Mouse (Mus musculus) limb, embryonic 12.5 days (tissue): ENCODE measurements around the gene Zfp61. TPM values are rescaled to one million over a fixed set of nuclear protein-coding genes. Genes with fewer than 3 reads are reported as not detected.

ENCODE experiments used
- ATAC-seq: fragments of 200-750 bp; cut with Nextera tagmentation; 2 replicates; pipeline ENCODE4 v1.8.0; 2017; ENCODE audit warnings: low read depth, moderate TSS enrichment; ENCODE audit not compliant: insufficient number of reproducible peaks, insufficient read depth, low FRiP score, low TSS enrichment
- H3K27ac ChIP-seq: fragments of 300-500 bp; sonication (generic); 2 replicates; pipeline ENCODE4 v1.5.1; 2016; ENCODE audit warnings: mild to moderate bottlenecking, moderate library complexity
- H3K27me3 ChIP-seq: fragments of 300-500 bp; sonication (generic); 2 replicates; pipeline ENCODE4 v1.6.1; 2016; ENCODE audit warnings: mild to moderate bottlenecking, moderate library complexity
- H3K36me3 ChIP-seq: fragments of 300-500 bp; sonication (generic); 2 replicates; pipeline ENCODE4 v1.6.1; 2016; ENCODE audit warnings: mild to moderate bottlenecking, moderate library complexity
- H3K4me1 ChIP-seq: fragments of 300-500 bp; sonication (generic); replicated peaks from 2 replicates; pipeline ENCODE4 v1.6.1; 2016
- H3K4me2 ChIP-seq: fragments of 300-500 bp; sonication (generic); 2 replicates; pipeline ENCODE4 v1.6.1; 2016; ENCODE audit warnings: mild to moderate bottlenecking, moderate library complexity
- H3K4me3 ChIP-seq: fragments of 300-500 bp; sonication (generic); replicated peaks from 2 replicates; pipeline ENCODE4 v1.5.1; 2016; ENCODE audit warnings: mild to moderate bottlenecking
- H3K9ac ChIP-seq: fragments of 300-500 bp; sonication (generic); replicated peaks from 2 replicates; pipeline ENCODE4 v1.6.1; 2016; ENCODE audit warnings: mild to moderate bottlenecking, moderate library complexity
- H3K9me3 ChIP-seq: fragments of 300-500 bp; sonication (generic); 2 replicates; pipeline ENCODE4 v1.6.1; 2016; ENCODE audit warnings: mild to moderate bottlenecking, moderate library complexity
- WGBS: fragments of 180-500 bp; shearing (Covaris S2); methylation state at CpG from one replicate; pipeline ENCODE4 v1.1.7; 2016; 5-methylcytosine and 5-hydroxymethylcytosine counted together
- microRNA-seq: library from miRNA; unstranded; fragments of <30 nt; microRNA quantifications from one replicate; pipeline ENCODE4, GENCODE M21; 2017
- polyA plus RNA-seq: library from polyadenylated mRNA; unstranded; fragments of >200 nt; fragmentation: Nextera tagmentation; extraction: Ambion mirVana; gene quantifications from 2 replicates; pipeline ENCODE4 v1.2.1, GENCODE M21; 2016

Gene Zfp61
- polyA plus RNA-seq, 1 experiment from 2014 or later = 57.6 TPM

GRCm38 (mm10) chr7:24253779-24254615, 47.0 kb downstream of the Zfp61 start:
- Histone ChIP-seq H3K27ac (no peak overlapping the region), H3K9ac (no peak overlapping the region), H3K27me3 (no peaks in the 10 kb centered on the region), H3K36me3 (no peaks in the 10 kb centered on the region), H3K4me3 (peak overlapping the region; percentile 56), H3K4me1 (peaks cover 5% of the 10 kb centered on the region), H3K4me2 (peak overlapping the region; percentile 59), H3K9me3 (no peaks in the 10 kb centered on the region)
- 62% methylated on average over 9 of the region's 9 CpGs for WGBS
- ATAC-seq = peak; percentile 38; the same call in 1 of the 2 replicates

Small RNAs within 50 kb of the gene (microRNA-seq; reads per million reads assigned to microRNA genes)
- gene Gm27592 = not detected

Other genes starting within 250 kb of the Zfp61 start
- gene Vmn1r183, start 248.0 kb downstream of the Zfp61 start, polyA plus RNA-seq = not detected in 2 replicates
- gene Zfp180, start 219.3 kb downstream of the Zfp61 start, polyA plus RNA-seq = 27.7 and 29.7 TPM in 2 replicates
- gene Zfp112, start 188.9 kb downstream of the Zfp61 start, polyA plus RNA-seq = 5.8 and 6.9 TPM in 2 replicates
- 17.4 and 17.5 TPM in 2 replicates for gene Zfp235, start 167.1 kb downstream of the Zfp61 start, polyA plus RNA-seq
- gene Zfp114, start 126.2 kb downstream of the Zfp61 start, polyA plus RNA-seq = 6.0 and 6.4 TPM in 2 replicates
- gene Zfp111, start 89.8 kb downstream of the Zfp61 start, polyA plus RNA-seq = 12.3 and 12.5 TPM in 2 replicates
- gene Zfp109, start 63.7 kb downstream of the Zfp61 start, polyA plus RNA-seq = 7.1 and 7.5 TPM in 2 replicates
- 4.2 and 4.8 TPM in 2 replicates for gene Zfp108, start 46.4 kb downstream of the Zfp61 start, polyA plus RNA-seq
- gene Zfp93, start 30.8 kb downstream of the Zfp61 start, polyA plus RNA-seq = 10.0 and 12.0 TPM in 2 replicates
- gene Zfp94, start 15.4 kb upstream of the Zfp61 start, polyA plus RNA-seq = 15.6 and 15.9 TPM in 2 replicates
- gene Tescl, start 32.7 kb upstream of the Zfp61 start, polyA plus RNA-seq = 0.25 TPM in 1 of 2 replicates, not detected in the other
- gene Lypd5, start 48.0 kb upstream of the Zfp61 start, polyA plus RNA-seq = not detected in 2 replicates
- gene Kcnn4, start 69.0 kb upstream of the Zfp61 start, polyA plus RNA-seq = 2.1 and 2.8 TPM in 2 replicates
- 22.7 and 25.4 TPM in 2 replicates for gene Smg9, start 98.4 kb upstream of the Zfp61 start, polyA plus RNA-seq
- gene Irgc1, start 151.1 kb upstream of the Zfp61 start, polyA plus RNA-seq = not detected in 2 replicates
- 1.8 and 2.6 TPM in 2 replicates for gene Plaur, start 161.3 kb upstream of the Zfp61 start, polyA plus RNA-seq
- 6.5 and 7.0 TPM in 2 replicates for gene Cadm4, start 180.8 kb upstream of the Zfp61 start, polyA plus RNA-seq
- 94.4 and 101 TPM in 2 replicates for gene Zfp428, start 205.8 kb upstream of the Zfp61 start, polyA plus RNA-seq
- gene AC161166.1, start 211.2 kb upstream of the Zfp61 start, polyA plus RNA-seq = 0.52 and 1.1 TPM in 2 replicates
- 10.8 and 11.6 TPM in 2 replicates for gene Irgq, start 229.5 kb upstream of the Zfp61 start, polyA plus RNA-seq
- not detected in 2 replicates for gene Pinlyp, start 244.9 kb upstream of the Zfp61 start, polyA plus RNA-seq
- 131 and 134 TPM in 2 replicates for gene Xrcc1, start 245.1 kb upstream of the Zfp61 start, polyA plus RNA-seq